Mouse (Mus musculus) retina, postnatal 1 day (tissue): ENCODE results near the gene Wnt10a.
"Not testable (repeated sequence)": the region's sequence is repeated elsewhere in the genome, so short reads cannot be mapped to it uniquely, and the experiment has no call there.

Source experiments
- DNase-seq: peaks from one replicate; pipeline ENCODE4 v3.0.0-alpha.2; 2012

Wnt10a gene

GRCm38 (mm10) chr1:74787846-74788245 is 3.5 kb upstream of the Wnt10a start:
- peak; percentile 89 for DNase-seq

- no peak for DNase-seq
These were observed 2.6 kb upstream of the Wnt10a start for GRCm38 (mm10) chr1:74788603-74789176.

- peak; percentile 56 for DNase-seq
These were observed 1.2 kb upstream of the Wnt10a start for GRCm38 (mm10) chr1:74790095-74790494.

- no peak for DNase-seq
These were observed 1.7 kb downstream of the Wnt10a start for GRCm38 (mm10) chr1:74792831-74793660.

GRCm38 (mm10) chr1:74794487-74795144 is 3.3 kb downstream of the Wnt10a start:
- DNase-seq: peak; percentile 74

- no peak for DNase-seq
These were observed 3.8 kb downstream of the Wnt10a start for GRCm38 (mm10) chr1:74795145-74795529.

GRCm38 (mm10) chr1:74797459-74797858 is 6.1 kb downstream of the Wnt10a start:
- DNase-seq: peak; percentile 96

- DNase-seq: no peak
These were observed 9.1 kb downstream of the Wnt10a start for GRCm38 (mm10) chr1:74800424-74800888.

- no peak for DNase-seq
These were observed 10.4 kb downstream of the Wnt10a start for GRCm38 (mm10) chr1:74801631-74802140.

- peak; percentile 86 for DNase-seq
These were observed 11.7 kb downstream of the Wnt10a start for GRCm38 (mm10) chr1:74802795-74803656.

GRCm38 (mm10) chr1:74804211-74804870 is 13.0 kb downstream of the Wnt10a start:
- no peak for DNase-seq

GRCm38 (mm10) chr1:74805340-74805835 is 14.1 kb downstream of the Wnt10a start:
- no peak for DNase-seq

GRCm38 (mm10) chr1:74805843-74806242 is 14.5 kb downstream of the Wnt10a start:
- DNase-seq: no peak

GRCm38 (mm10) chr1:74806360-74807311 is 15.3 kb downstream of the Wnt10a start:
- DNase-seq: peak; percentile 75

GRCm38 (mm10) chr1:74807551-74808071 is 16.3 kb downstream of the Wnt10a start:
- DNase-seq: peak; percentile 64

GRCm38 (mm10) chr1:74808078-74808477 is 16.8 kb downstream of the Wnt10a start:
- DNase-seq: peak; percentile 90

- no peak for DNase-seq
These were observed 17.7 kb downstream of the Wnt10a start for GRCm38 (mm10) chr1:74809007-74809406.

GRCm38 (mm10) chr1:74814931-74815647 is 23.8 kb downstream of the Wnt10a start:
- no peak for DNase-seq

GRCm38 (mm10) chr1:74815965-74816364 is 24.6 kb downstream of the Wnt10a start:
- DNase-seq: not testable (repeated sequence)
